Mouse (Mus musculus): ENCODE measurements around the gene Trappc3l. TPM values are rescaled to one million over a fixed set of nuclear protein-coding genes. Genes with fewer than 3 reads are reported as not detected.

The Trappc3l gene
- not detected for polyA plus RNA-seq (2014; fragmentation: Illumina TruSeq; extraction: RNeasy Lipid Tissue Mini Kit (QIAGEN cat#74804); ENCODE audit: low read depth, low replicate concordance)

GRCm38 (mm10) chr10:34037401-34037800, at the start of gene Trappc3l:
Gene Trappc3l (plus strand): TSS chr10:34037597.

GRCm38 (mm10) chr10:34019302-34020075, 17.9 kb upstream of the Trappc3l start, which contains the start of gene Rwdd1:
Gene Rwdd1 (minus strand): TSS chr10:34019624.

GRCm38 (mm10) chr10:34044210-34044609, 6.8 kb downstream of the Trappc3l start, which contains the start of gene Calhm4:
Gene Calhm4 (minus strand): TSS chr10:34044310.

GRCm38 (mm10) chr10:34096418-34096883, 59.1 kb downstream of the Trappc3l start, which contains the start of gene Calhm5:
Gene Calhm5 (minus strand): TSS chr10:34096519.

GRCm38 (mm10) chr10:34127392-34128378, 90.3 kb downstream of the Trappc3l start, which contains the start of gene Calhm6:
Gene Calhm6 (minus strand): TSS chr10:34127984.

Other genes starting within 250 kb of the Trappc3l start
- not detected for gene Sult3a1, start 179.9 kb upstream of the Trappc3l start, polyA plus RNA-seq (2014; fragmentation: Illumina TruSeq; extraction: RNeasy Lipid Tissue Mini Kit (QIAGEN cat#74804); ENCODE audit: low read depth, low replicate concordance)
- gene Rsph4a, start 132.5 kb upstream of the Trappc3l start, polyA plus RNA-seq (2014; fragmentation: Illumina TruSeq; extraction: RNeasy Lipid Tissue Mini Kit (QIAGEN cat#74804); ENCODE audit: low read depth, low replicate concordance) = 0.19 TPM
- 77.4 TPM for gene Zup1, start 86.3 kb upstream of the Trappc3l start, polyA plus RNA-seq (2014; fragmentation: Illumina TruSeq; extraction: RNeasy Lipid Tissue Mini Kit (QIAGEN cat#74804); ENCODE audit: low read depth, low replicate concordance)
- 166 TPM for gene Rwdd1, start 18.0 kb upstream of the Trappc3l start, polyA plus RNA-seq (2014; fragmentation: Illumina TruSeq; extraction: RNeasy Lipid Tissue Mini Kit (QIAGEN cat#74804); ENCODE audit: low read depth, low replicate concordance)
- gene Calhm4, start 6.7 kb downstream of the Trappc3l start, polyA plus RNA-seq (2014; fragmentation: Illumina TruSeq; extraction: RNeasy Lipid Tissue Mini Kit (QIAGEN cat#74804); ENCODE audit: low read depth, low replicate concordance) = not detected
- gene Calhm5, start 58.9 kb downstream of the Trappc3l start, polyA plus RNA-seq (2014; fragmentation: Illumina TruSeq; extraction: RNeasy Lipid Tissue Mini Kit (QIAGEN cat#74804); ENCODE audit: low read depth, low replicate concordance) = 4.0 TPM
- gene Calhm6, start 90.4 kb downstream of the Trappc3l start, polyA plus RNA-seq (2014; fragmentation: Illumina TruSeq; extraction: RNeasy Lipid Tissue Mini Kit (QIAGEN cat#74804); ENCODE audit: low read depth, low replicate concordance) = 1.5 TPM
- gene Dse, start 170.1 kb downstream of the Trappc3l start, polyA plus RNA-seq (2014; fragmentation: Illumina TruSeq; extraction: RNeasy Lipid Tissue Mini Kit (QIAGEN cat#74804); ENCODE audit: low read depth, low replicate concordance) = 9.9 TPM
- gene Tspyl1, start 244.6 kb downstream of the Trappc3l start, polyA plus RNA-seq (2014; fragmentation: Illumina TruSeq; extraction: RNeasy Lipid Tissue Mini Kit (QIAGEN cat#74804); ENCODE audit: low read depth, low replicate concordance) = 61.0 TPM